Mouse (Mus musculus): ENCODE results near the gene Kcnn4. TPM values are rescaled to one million over a fixed set of nuclear protein-coding genes. Genes with fewer than 3 reads are reported as not detected.

Kcnn4 gene
- polyA plus RNA-seq, 2 experiments: 2.4 TPM

DNA sequence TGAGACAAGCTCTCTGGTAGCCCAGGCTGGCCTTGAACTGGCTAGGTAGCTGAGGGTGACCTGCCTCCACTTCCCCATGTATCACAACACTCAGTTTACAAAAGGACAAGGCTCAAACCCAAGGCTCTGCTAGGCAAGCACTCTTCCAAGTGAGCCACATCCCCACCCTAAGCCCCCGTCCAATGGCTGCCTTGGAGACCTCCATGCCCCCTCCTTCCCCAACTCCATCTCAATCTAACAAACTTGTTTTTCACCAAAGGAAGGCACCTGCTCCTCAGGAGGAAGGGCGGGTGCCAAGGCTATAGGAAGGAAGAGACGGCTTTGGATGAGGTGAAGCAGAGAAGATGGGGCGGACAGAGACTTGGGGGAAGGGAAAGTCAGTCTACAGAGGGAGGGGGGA is 2.7 kb downstream of the Kcnn4 start:
- no peak overlapping the region for H3K4me2 ChIP-seq (replicated peaks; ENCODE audit: low read depth, low read length, severe bottlenecking)
- no peak overlapping the region for H3K4me3 ChIP-seq (replicated peaks; ENCODE audit: low read length)
- DNase-seq (ENCODE audit: low spot score): no peak
- no peaks in the 10 kb centered on the region for H3K36me3 ChIP-seq (ENCODE audit: control insufficient read depth, insufficient read depth, low read length)
- H3K9me3 ChIP-seq (ENCODE audit: control insufficient read depth, low read length): no peaks in the 10 kb centered on the region
- no peak for TF ChIP-seq POLR2A (IDR thresholded peaks at IDR 0.05; ENCODE audit: borderline replicate concordance, extremely low read depth, insufficient read depth, insufficient read length)
- H3K4me1 ChIP-seq (ENCODE audit: control insufficient read depth, insufficient read depth, low read length): peaks cover 23% of the 10 kb centered on the region
- no peak overlapping the region for H3K27ac ChIP-seq (replicated peaks; ENCODE audit: low read depth, low read length)
- ATAC-seq (ENCODE audit: low FRiP score, low read depth): no peak
- WGBS: 75% methylated on average over 4 of the region's 4 CpGs
- H3K9ac ChIP-seq (ENCODE audit: low read depth, low read length, severe bottlenecking): no peak overlapping the region
- no peaks in the 10 kb centered on the region for H3K27me3 ChIP-seq (ENCODE audit: control insufficient read depth, insufficient read depth, low read length)

DNA sequence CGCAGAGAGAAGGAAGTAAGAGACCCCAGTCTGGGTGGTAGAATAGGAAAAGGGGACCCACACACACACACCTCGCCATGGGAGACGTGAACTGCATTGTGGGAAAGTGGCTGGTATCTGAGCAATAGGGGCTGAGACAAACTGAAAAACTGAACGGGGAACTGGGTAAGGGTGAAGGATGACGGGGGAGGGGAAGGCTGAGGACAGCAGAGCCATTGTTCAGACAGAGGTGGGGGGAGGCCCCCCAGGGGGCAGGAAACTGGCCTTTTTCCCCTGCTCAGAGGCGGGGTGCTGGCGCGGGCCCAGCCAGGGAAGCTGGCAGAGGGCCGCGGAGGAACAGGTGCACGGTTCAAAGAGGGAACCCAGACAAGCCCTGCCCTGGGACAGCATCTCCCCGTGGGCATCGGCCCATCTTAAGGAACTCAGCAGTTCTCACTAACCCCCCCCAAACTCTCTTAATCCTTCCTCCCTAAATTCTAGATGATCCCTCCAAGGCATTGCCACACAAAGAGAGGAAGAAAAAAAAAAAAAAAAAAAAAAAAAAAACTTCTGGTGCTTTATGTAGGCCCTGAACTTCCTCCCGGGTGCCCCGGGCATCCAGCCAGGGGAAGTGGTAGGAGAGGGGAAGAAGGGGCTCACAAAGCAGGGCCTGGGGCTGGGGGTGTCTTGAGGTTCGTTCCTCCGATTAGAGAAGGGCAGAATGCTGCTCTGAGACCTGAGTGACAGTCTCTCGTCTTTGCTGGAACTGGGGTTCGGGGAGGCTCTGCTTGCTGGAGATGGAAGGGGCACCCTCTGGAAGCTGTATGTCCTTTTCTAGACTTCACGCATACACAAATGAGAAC is 3.7 kb downstream of the Kcnn4 start:
- WGBS: 40% methylated on average over 17 of the region's 20 CpGs
- H3K9me3 ChIP-seq (ENCODE audit: control insufficient read depth, low read length): no peaks in the 10 kb centered on the region
- no peaks in the 10 kb centered on the region for H3K36me3 ChIP-seq (ENCODE audit: control insufficient read depth, insufficient read depth, low read length)
- no peak for TF ChIP-seq POLR2A (IDR thresholded peaks at IDR 0.05; ENCODE audit: borderline replicate concordance, extremely low read depth, insufficient read depth, insufficient read length)
- peak; percentile 31 for ATAC-seq (ENCODE audit: low FRiP score, low read depth)
- no peak overlapping the region for H3K9ac ChIP-seq (ENCODE audit: low read depth, low read length, severe bottlenecking)
- H3K4me2 ChIP-seq (replicated peaks; ENCODE audit: low read depth, low read length, severe bottlenecking): 0 out of 2 replicates have a peak overlapping the region, but pooled peaks have one; percentile 23
- no peaks in the 10 kb centered on the region for H3K27me3 ChIP-seq (ENCODE audit: control insufficient read depth, insufficient read depth, low read length)
- H3K4me3 ChIP-seq (replicated peaks; ENCODE audit: low read length): no peak overlapping the region
- 0 out of 2 replicates have a peak overlapping the region, but pooled peaks have one; percentile 5 for H3K27ac ChIP-seq (replicated peaks; ENCODE audit: low read depth, low read length)
- DNase-seq (ENCODE audit: low spot score): peak; percentile 35
- peaks cover 32% of the 10 kb centered on the region for H3K4me1 ChIP-seq (ENCODE audit: control insufficient read depth, insufficient read depth, low read length)

DNA sequence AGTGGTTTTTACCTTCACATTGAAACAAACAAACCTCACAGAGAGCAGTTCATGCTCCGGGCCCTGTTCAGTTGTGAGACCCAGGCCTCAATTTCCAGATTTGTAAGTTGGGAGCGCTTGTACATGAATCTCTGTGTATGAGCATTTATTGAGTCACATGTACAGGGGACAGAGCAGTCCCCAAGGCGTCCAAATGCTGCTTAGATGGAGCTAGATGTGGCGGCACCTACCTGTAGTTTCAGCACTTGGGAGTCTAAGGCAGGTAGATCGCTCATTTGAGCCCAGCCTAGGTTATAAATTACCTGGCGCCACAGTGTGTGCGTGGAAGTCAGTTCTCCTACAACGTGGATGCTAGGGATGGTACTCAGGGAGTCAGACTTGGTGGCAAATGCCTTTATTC is 6.4 kb downstream of the Kcnn4 start:
- no peak overlapping the region for H3K27ac ChIP-seq (replicated peaks; ENCODE audit: low read depth, low read length)
- no peaks in the 10 kb centered on the region for H3K9me3 ChIP-seq (ENCODE audit: control insufficient read depth, low read length)
- peaks cover 33% of the 10 kb centered on the region for H3K4me1 ChIP-seq (ENCODE audit: control insufficient read depth, insufficient read depth, low read length)
- H3K4me2 ChIP-seq (replicated peaks; ENCODE audit: low read depth, low read length, severe bottlenecking): no peak overlapping the region
- H3K27me3 ChIP-seq (ENCODE audit: control insufficient read depth, insufficient read depth, low read length): no peaks in the 10 kb centered on the region
- H3K36me3 ChIP-seq (ENCODE audit: control insufficient read depth, insufficient read depth, low read length): no peaks in the 10 kb centered on the region
- no peak for DNase-seq (ENCODE audit: low spot score)
- H3K9ac ChIP-seq (ENCODE audit: low read depth, low read length, severe bottlenecking): no peak overlapping the region
- no peak for ATAC-seq (ENCODE audit: low FRiP score, low read depth)
- H3K4me3 ChIP-seq (replicated peaks; ENCODE audit: low read length): no peak overlapping the region
- no peak for TF ChIP-seq POLR2A (IDR thresholded peaks at IDR 0.05; ENCODE audit: borderline replicate concordance, extremely low read depth, insufficient read depth, insufficient read length)
- 82% methylated on average over 8 of the region's 8 CpGs for WGBS

DNA sequence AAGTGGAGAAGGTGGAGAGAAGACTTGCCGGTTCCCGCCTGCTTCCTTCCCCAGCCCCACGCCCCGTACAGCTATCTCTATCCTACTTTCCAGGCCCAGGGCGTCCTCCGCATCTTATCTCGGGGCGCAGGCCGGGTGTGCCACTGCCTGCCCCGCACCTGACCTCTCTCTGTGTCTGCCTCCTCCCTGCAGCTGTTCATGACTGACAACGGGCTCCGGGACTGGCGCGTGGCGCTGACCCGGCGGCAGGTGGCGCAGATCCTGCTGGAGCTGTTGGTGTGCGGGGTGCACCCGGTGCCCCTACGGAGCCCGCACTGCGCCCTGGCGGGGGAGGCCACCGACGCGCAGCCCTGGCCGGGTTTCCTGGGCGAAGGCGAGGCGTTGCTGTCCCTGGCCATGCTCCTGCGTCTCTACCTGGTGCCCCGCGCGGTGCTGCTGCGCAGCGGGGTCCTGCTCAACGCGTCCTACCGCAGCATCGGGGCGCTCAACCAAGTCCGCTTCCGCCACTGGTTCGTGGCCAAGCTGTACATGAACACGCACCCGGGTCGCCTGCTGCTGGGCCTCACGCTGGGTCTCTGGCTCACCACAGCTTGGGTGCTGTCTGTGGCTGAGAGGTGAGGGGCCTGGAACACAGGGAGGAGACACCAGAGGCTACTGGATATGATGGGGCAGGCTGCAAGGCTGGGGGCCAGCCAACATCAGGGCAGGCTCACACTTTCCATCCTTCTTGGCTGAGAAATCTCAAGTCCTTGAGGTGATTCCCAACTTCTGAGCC is 7.2 kb downstream of the Kcnn4 start:
- Histone ChIP-seq H3K36me3 (ENCODE audit: control insufficient read depth, insufficient read depth, low read length) (no peaks in the 10 kb centered on the region), H3K27me3 (ENCODE audit: control insufficient read depth, insufficient read depth, low read length) (no peaks in the 10 kb centered on the region), H3K4me1 (ENCODE audit: control insufficient read depth, insufficient read depth, low read length) (peaks cover 33% of the 10 kb centered on the region), H3K9me3 (ENCODE audit: control insufficient read depth, low read length) (no peaks in the 10 kb centered on the region), H3K4me2 (replicated peaks; ENCODE audit: low read depth, low read length, severe bottlenecking) (peak overlapping the region; percentile 51), H3K4me3 (replicated peaks; ENCODE audit: low read length) (peak overlapping the region; percentile 21), H3K9ac (ENCODE audit: low read depth, low read length, severe bottlenecking) (peak overlapping the region; percentile 38; the same call in 1 of the 2 replicates), H3K27ac (replicated peaks; ENCODE audit: low read depth, low read length) (0 out of 2 replicates have a peak overlapping the region, but pooled peaks have one; percentile 38)
- DNase-seq (ENCODE audit: low spot score) (no peak), ATAC-seq (ENCODE audit: low FRiP score, low read depth) (peak; percentile 48; the same call in 1 of the 2 replicates)
- 3% methylated on average over 39 of the region's 49 CpGs for WGBS
- no peak for TF ChIP-seq POLR2A (IDR thresholded peaks at IDR 0.05; ENCODE audit: borderline replicate concordance, extremely low read depth, insufficient read depth, insufficient read length)

DNA sequence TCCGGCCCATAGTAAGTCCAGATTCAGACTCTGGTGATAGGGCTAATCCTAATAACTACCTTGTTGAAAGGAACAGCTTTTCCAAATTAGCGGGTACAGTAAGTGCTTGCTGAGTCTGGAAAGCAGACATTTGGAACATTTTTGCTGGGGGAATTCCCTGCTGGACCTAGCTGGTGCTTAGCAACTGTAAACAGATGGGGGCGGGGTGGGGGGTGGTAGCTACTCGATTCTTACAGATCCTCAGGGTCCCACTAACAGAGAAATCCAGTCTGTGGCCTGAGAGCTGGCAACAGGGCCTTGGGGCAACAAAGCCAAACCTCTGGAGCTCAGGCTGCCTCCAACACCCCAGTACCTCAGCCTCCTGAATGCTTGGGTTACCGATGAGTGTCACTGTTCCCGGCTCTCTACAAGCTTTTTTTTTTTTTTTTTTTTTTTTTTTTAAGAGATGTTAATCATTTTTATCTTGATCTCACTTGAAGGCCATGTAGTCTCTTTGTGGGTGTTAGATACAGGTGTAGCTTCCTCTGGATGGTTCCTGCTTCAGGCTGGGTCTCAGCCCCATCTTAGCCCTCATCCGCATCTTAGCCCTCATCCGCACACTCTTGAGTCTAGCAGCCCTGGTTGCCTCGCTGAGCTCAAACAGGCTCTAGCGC is 8.1 kb downstream of the Kcnn4 start:
- Histone ChIP-seq H3K4me1 (ENCODE audit: control insufficient read depth, insufficient read depth, low read length) (peaks cover 32% of the 10 kb centered on the region), H3K9me3 (ENCODE audit: control insufficient read depth, low read length) (no peaks in the 10 kb centered on the region), H3K4me3 (replicated peaks; ENCODE audit: low read length) (no peak overlapping the region), H3K9ac (ENCODE audit: low read depth, low read length, severe bottlenecking) (no peak overlapping the region), H3K27me3 (ENCODE audit: control insufficient read depth, insufficient read depth, low read length) (no peaks in the 10 kb centered on the region), H3K4me2 (replicated peaks; ENCODE audit: low read depth, low read length, severe bottlenecking) (peak overlapping the region; percentile 51; the same call in 1 of the 2 replicates), H3K36me3 (ENCODE audit: control insufficient read depth, insufficient read depth, low read length) (no peaks in the 10 kb centered on the region), H3K27ac (replicated peaks; ENCODE audit: low read depth, low read length) (no peak overlapping the region)
- WGBS: 38% methylated on average over 10 of the region's 10 CpGs
- DNase-seq (ENCODE audit: low spot score) (peak; percentile 71), ATAC-seq (ENCODE audit: low FRiP score, low read depth) (no peak)
- TF ChIP-seq POLR2A (IDR thresholded peaks at IDR 0.05; ENCODE audit: borderline replicate concordance, extremely low read depth, insufficient read depth, insufficient read length): no peak

Measured in limb, embryonic 14.5 days (tissue).